Mouse (Mus musculus) stomach, embryonic 16.5 days (tissue): Measurements from ENCODE around the gene Armc12. TPM values are rescaled to one million over a fixed set of nuclear protein-coding genes. Genes with fewer than 3 reads are reported as not detected.

Experiments used
- ATAC-seq: fragments of 200-750 bp; cut with Nextera tagmentation; 2 replicates; pipeline ENCODE4 v1.8.0; 2017; ENCODE audit warnings: moderate number of reproducible peaks, moderate TSS enrichment; ENCODE audit not compliant: insufficient read depth, low FRiP score
- H3K27ac ChIP-seq: fragments of 300-500 bp; sonication (generic); 2 replicates; pipeline ENCODE4 v1.5.1; 2014; ENCODE audit warnings: low read length
- H3K27me3 ChIP-seq: fragments of 300-500 bp; sonication (generic); 2 replicates; pipeline ENCODE4 v1.6.1; 2014; ENCODE audit warnings: low read length, control low read depth, mixed read lengths; ENCODE audit not compliant: control insufficient read depth, insufficient read depth
- H3K36me3 ChIP-seq: fragments of 300-500 bp; sonication (generic); 2 replicates; pipeline ENCODE4 v1.6.1; 2014; ENCODE audit warnings: low read length; ENCODE audit not compliant: control insufficient read depth, insufficient read depth
- H3K4me1 ChIP-seq: fragments of 300-500 bp; sonication (generic); 2 replicates; pipeline ENCODE4 v1.6.1; 2014; ENCODE audit warnings: low read length, control low read depth, mixed read lengths; ENCODE audit not compliant: control insufficient read depth, insufficient read depth
- H3K4me2 ChIP-seq: fragments of 300-500 bp; sonication (generic); 2 replicates; pipeline ENCODE4 v1.6.1; 2014; ENCODE audit warnings: low read depth, low read length, mixed read lengths
- H3K4me3 ChIP-seq: fragments of 300-500 bp; sonication (generic); replicated peaks from 2 replicates; pipeline ENCODE4 v1.5.1; 2014; ENCODE audit warnings: mild to moderate bottlenecking, low read length
- H3K9ac ChIP-seq: fragments of 300-500 bp; sonication (generic); 2 replicates; pipeline ENCODE4 v1.6.1; 2014; ENCODE audit warnings: low read length
- H3K9me3 ChIP-seq: fragments of 300-500 bp; sonication (generic); replicated peaks from 2 replicates; pipeline ENCODE4 v1.6.1; 2016; ENCODE audit warnings: low read length, control low read depth; ENCODE audit not compliant: control insufficient read depth
- WGBS: fragments of 180-500 bp; shearing (Covaris S2); extraction: QIAGEN DNeasy Blood & Tissue Kit; methylation state at CpG from one replicate; pipeline ENCODE4 v1.1.7; 2014; 5-methylcytosine and 5-hydroxymethylcytosine counted together
- polyA plus RNA-seq: library from polyadenylated mRNA; unstranded; fragments of >200 nt; fragmentation: Nextera tagmentation; extraction: Ambion mirVana; gene quantifications from 2 replicates; pipeline ENCODE4 v1.2.1, GENCODE M21; 2015

The Armc12 gene
- polyA plus RNA-seq, 1 experiment from 2014 or later: not detected

- Histone ChIP-seq H3K27me3 (no peaks in the 10 kb centered on the region; the same call in 1 of the 2 replicates), H3K9ac (peak overlapping the region; percentile 78), H3K4me3 (peak overlapping the region; percentile 52), H3K36me3 (no peaks in the 10 kb centered on the region), H3K9me3 (no peaks in the 10 kb centered on the region), H3K4me2 (peak overlapping the region; percentile 96), H3K27ac (peak overlapping the region; percentile 95), H3K4me1 (peaks cover 35% of the 10 kb centered on the region)
- WGBS: under 1% methylated on average over 46 of the region's 46 CpGs
- ATAC-seq: peak; percentile 69
Measured at GRCm38 (mm10) chr17:28517956-28518614, 12.5 kb upstream of the Armc12 start.

- 25% methylated on average over 8 of the region's 8 CpGs for WGBS
- Histone ChIP-seq H3K27me3 (no peaks in the 10 kb centered on the region; the same call in 1 of the 2 replicates), H3K4me1 (peaks cover 35% of the 10 kb centered on the region), H3K4me2 (peak overlapping the region; percentile 96), H3K9me3 (no peaks in the 10 kb centered on the region), H3K4me3 (peak overlapping the region; percentile 52), H3K36me3 (no peaks in the 10 kb centered on the region), H3K9ac (peak overlapping the region; percentile 78), H3K27ac (peak overlapping the region; percentile 95)
- ATAC-seq: no peak
Measured at GRCm38 (mm10) chr17:28518615-28519071, 12.0 kb upstream of the Armc12 start.

- no peak overlapping the region for H3K4me2 ChIP-seq
- no peaks in the 10 kb centered on the region for H3K9me3 ChIP-seq
- H3K36me3 ChIP-seq: no peaks in the 10 kb centered on the region
- WGBS: 91% methylated on average over 3 of the region's 3 CpGs
- H3K9ac ChIP-seq: no peak overlapping the region
- ATAC-seq: no peak
- peaks cover 41% of the 10 kb centered on the region for H3K4me1 ChIP-seq
- H3K4me3 ChIP-seq: no peak overlapping the region
- H3K27me3 ChIP-seq: no peaks in the 10 kb centered on the region; the same call in 1 of the 2 replicates
- no peak overlapping the region for H3K27ac ChIP-seq
Measured at GRCm38 (mm10) chr17:28519827-28520226, 10.8 kb upstream of the Armc12 start.

DNA sequence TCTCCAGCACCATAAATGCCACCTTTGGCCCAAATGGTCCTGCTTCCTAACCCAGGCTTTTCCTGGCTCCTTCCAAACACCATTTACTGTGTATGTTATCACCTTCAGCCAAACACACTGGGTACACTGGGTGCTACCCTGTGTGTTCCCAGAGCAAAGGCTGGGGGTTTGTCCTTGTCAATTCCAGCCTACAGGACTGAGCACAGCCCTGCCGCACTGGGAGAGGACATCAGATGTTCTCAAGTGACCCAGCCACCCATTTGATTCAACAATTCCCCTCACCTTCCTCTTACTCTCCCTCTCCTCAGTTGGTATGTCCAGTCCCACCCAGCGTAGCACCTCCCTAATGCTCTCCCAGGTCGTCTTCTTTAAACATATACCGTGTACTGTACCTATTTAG lies 10.0 kb upstream of the Armc12 start:
- H3K4me1 ChIP-seq: peaks cover 37% of the 10 kb centered on the region
- H3K36me3 ChIP-seq: no peaks in the 10 kb centered on the region
- no peak overlapping the region for H3K27ac ChIP-seq
- H3K27me3 ChIP-seq: no peaks in the 10 kb centered on the region; the same call in 1 of the 2 replicates
- no peak overlapping the region for H3K4me3 ChIP-seq
- 62% methylated on average over 4 of the region's 4 CpGs for WGBS
- no peak overlapping the region for H3K9ac ChIP-seq
- no peak for ATAC-seq
- no peak overlapping the region for H3K4me2 ChIP-seq
- no peaks in the 10 kb centered on the region for H3K9me3 ChIP-seq

DNA sequence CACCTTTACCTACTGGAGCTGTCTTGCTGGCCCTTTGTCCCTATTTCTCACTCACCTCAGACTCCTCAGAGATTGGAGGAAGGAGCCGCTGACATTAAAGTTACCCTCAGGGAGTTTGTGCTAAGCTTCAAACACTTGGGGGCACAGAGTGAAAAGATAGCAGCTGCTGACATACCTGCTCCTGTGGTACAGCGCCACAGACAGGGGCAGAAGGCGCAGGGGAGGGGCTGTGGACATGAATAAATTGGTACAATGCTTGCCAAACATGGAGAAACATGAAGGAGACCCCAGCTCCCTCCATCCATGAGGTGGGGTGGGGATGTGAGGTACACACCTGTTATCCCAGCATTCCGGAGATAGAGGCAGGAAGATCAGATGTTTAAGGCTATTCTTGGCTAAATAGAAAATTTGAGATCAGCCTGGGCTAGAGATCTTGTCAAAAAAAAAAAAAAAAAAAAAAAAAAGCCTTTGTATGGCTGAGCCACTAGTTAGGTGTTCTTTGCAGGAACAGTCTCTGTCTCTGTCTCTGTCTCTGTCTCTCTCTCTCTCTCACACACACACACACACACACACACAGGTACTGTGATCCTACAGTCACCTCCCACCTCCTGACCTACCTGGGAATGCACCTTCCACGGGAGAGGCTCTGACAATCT lies 9.4 kb upstream of the Armc12 start:
- no peak overlapping the region for H3K4me2 ChIP-seq
- H3K9ac ChIP-seq: no peak overlapping the region
- H3K4me3 ChIP-seq: no peak overlapping the region
- H3K27ac ChIP-seq: no peak overlapping the region
- no peaks in the 10 kb centered on the region; the same call in 1 of the 2 replicates for H3K27me3 ChIP-seq
- H3K9me3 ChIP-seq: no peaks in the 10 kb centered on the region
- 59% methylated on average over 5 of the region's 5 CpGs for WGBS
- ATAC-seq: no peak
- H3K36me3 ChIP-seq: no peaks in the 10 kb centered on the region
- peaks cover 31% of the 10 kb centered on the region for H3K4me1 ChIP-seq

GRCm38 (mm10) chr17:28521920-28522319 lies 8.7 kb upstream of the Armc12 start:
- Histone ChIP-seq H3K4me3 (peak overlapping the region; percentile 72), H3K36me3 (no peaks in the 10 kb centered on the region), H3K27ac (peak overlapping the region; percentile 95; the same call in 1 of the 2 replicates), H3K4me2 (peak overlapping the region; percentile 98), H3K9me3 (no peaks in the 10 kb centered on the region), H3K4me1 (peaks cover 30% of the 10 kb centered on the region), H3K9ac (peak overlapping the region; percentile 36; the same call in 1 of the 2 replicates), H3K27me3 (no peaks in the 10 kb centered on the region; the same call in 1 of the 2 replicates)
- 42% methylated on average over 6 of the region's 6 CpGs for WGBS
- no peak for ATAC-seq

DNA sequence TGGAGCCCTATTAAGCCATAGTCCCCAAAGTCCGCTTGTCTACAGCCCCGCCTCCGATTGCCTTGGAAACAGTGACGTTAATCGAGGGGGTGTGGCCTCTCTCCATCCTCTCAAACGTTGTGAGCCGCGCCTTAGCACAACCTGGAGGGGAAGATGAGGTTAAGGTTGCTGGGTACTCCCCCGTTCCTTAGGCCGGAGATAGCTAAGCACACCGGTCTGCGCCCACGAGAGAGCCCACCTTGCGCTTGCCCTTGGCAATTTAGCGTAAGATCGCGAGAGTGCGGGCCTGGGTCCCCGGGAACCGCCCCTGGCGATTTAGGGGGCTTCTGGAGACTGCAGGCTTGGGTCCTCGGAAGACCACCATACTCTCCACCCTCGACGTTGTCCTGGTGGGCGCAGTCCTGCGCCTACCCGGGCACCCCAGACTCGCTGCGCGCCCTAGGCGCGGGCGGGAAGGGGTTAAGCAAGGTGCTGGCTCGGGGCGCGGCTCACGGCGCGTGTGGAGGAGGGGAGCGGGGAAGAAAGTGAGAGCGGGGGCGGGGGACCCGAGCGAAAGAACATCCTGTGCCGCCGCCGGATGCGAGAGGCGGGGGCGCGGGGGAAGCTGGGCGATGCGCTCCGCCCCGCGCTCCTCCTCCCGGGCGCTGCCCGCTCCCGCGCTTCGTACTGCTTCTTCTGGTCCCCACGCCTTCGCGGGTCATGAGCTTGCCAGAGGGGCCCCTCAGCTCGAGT lies 7.8 kb upstream of the Armc12 start:
- under 1% methylated on average over 65 of the region's 66 CpGs for WGBS
- H3K9ac ChIP-seq: peak overlapping the region; percentile 83
- H3K4me3 ChIP-seq: peak overlapping the region; percentile 72
- H3K9me3 ChIP-seq: no peaks in the 10 kb centered on the region
- H3K4me1 ChIP-seq: peaks cover 30% of the 10 kb centered on the region
- H3K27me3 ChIP-seq: no peaks in the 10 kb centered on the region; the same call in 1 of the 2 replicates
- peak; percentile 80 for ATAC-seq
- peak overlapping the region; percentile 95 for H3K27ac ChIP-seq
- peak overlapping the region; percentile 98 for H3K4me2 ChIP-seq
- H3K36me3 ChIP-seq: no peaks in the 10 kb centered on the region

GRCm38 (mm10) chr17:28523355-28524008 lies 7.1 kb upstream of the Armc12 start:
- H3K27ac ChIP-seq: peak overlapping the region; percentile 95
- ATAC-seq: no peak
- peak overlapping the region; percentile 98 for H3K4me2 ChIP-seq
- no peaks in the 10 kb centered on the region for H3K9me3 ChIP-seq
- peak overlapping the region; percentile 72 for H3K4me3 ChIP-seq
- no peaks in the 10 kb centered on the region for H3K36me3 ChIP-seq
- no peaks in the 10 kb centered on the region; the same call in 1 of the 2 replicates for H3K27me3 ChIP-seq
- 10% methylated on average over 28 of the region's 28 CpGs for WGBS
- H3K9ac ChIP-seq: peak overlapping the region; percentile 83
- peaks cover 26% of the 10 kb centered on the region for H3K4me1 ChIP-seq
